Mouse (Mus musculus) lung, postnatal 36 days (tissue): Measurements from ENCODE around the gene Tfdp1.

Experiments
- DNase-seq: peaks from one replicate; pipeline ENCODE4 v3.0.0; 2022; ENCODE audit warnings: mixed read lengths

The Tfdp1 gene

GRCm38 (mm10) chr8:13427351-13427750 lies 88.8 kb downstream of the Tfdp1 start:
- DNase-seq, result peak; percentile 7
